Mouse (Mus musculus): ENCODE data around the gene Lrrc4. TPM values are rescaled to one million over a fixed set of nuclear protein-coding genes. Genes with fewer than 3 reads are reported as not detected.

Lrrc4 gene
- polyA plus RNA-seq, 1 experiment, result 0.32 TPM

DNA sequence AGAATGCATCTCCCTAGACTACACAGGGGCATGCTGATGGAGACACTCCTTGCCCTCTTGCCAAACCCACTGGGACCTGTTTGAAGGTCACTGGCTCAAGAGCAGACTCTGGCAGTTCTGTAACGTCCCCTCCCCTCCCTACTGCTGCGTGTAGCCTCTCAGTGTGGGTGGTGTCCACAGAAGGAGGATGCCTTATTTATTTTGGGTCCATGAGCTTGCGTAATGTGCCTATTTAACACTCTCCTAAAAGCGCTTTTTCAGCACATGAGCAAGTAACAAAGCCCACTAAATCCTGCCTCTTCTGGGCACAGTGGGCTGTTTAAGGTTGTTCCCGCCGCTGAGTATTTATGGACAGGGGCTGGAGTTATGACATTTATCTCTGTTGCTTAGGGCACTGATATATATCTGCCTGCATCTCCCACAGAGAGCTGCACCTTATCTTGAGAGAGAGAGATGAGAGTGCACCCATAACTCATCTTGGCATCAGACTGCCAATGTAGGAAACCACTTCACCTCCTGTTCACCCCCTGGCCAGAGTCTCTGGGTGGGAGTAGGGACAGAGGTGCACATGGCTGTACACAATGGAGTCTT is 63.6 kb downstream of the Lrrc4 start:
- Histone ChIP-seq H3ac (ENCODE audit: control insufficient read depth, insufficient read length, low read depth) (no peak overlapping the region), H3K27me3 (ENCODE audit: control insufficient read depth, insufficient read depth, insufficient read length) (no peaks in the 10 kb centered on the region), H3K36me3 (ENCODE audit: control insufficient read depth, insufficient read depth) (peaks cover 48% of the 10 kb centered on the region), H3K79me2 (ENCODE audit: control insufficient read depth, insufficient read depth) (no peaks in the 10 kb centered on the region), H3K4me3 (ENCODE audit: insufficient read depth, poor library complexity, severe bottlenecking) (no peak overlapping the region), H3K79me3 (ENCODE audit: low read depth) (no peaks in the 10 kb centered on the region)
- TF ChIP-seq MAX (IDR thresholded peaks at IDR 0.05) (no peak), CEBPB (IDR thresholded peaks at IDR 0.05; ENCODE audit: low read depth) (no peak), MYOG (IDR thresholded peaks at IDR 0.05; ENCODE audit: control insufficient read depth, extremely low read depth, insufficient read length) (no peak), FOSL1 (IDR thresholded peaks at IDR 0.05; ENCODE audit: insufficient read depth, low read length, poor library complexity, severe bottlenecking) (no peak), USF1 (IDR thresholded peaks at IDR 0.05; ENCODE audit: low read depth) (no peak), MYOD1 (IDR thresholded peaks at IDR 0.05; ENCODE audit: control insufficient read depth, insufficient read length, low read depth) (no peak), CTCF (IDR thresholded peaks at IDR 0.05; ENCODE audit: control insufficient read depth, insufficient read depth, insufficient read length) (no peak)

DNA sequence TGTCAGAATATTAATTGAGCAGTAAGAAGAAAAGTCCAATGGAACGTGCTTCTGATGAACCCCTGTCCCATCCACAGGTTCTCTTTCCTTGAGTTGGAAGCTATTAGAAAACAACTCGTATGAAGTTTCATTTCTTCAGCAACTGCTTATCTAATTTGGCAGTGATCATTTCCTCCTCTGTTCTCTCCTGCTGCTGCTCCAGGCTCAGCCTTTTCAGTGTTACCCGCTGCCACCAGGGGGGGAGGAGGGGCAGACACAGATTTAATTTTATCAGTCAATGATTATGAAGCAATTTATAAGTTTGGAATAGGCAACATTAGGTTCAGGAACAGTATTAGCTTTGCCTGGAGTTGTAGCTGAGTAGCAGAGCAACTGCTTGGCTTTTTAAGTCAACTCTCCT is 64.9 kb downstream of the Lrrc4 start:
- no peak overlapping the region for H3ac ChIP-seq (ENCODE audit: control insufficient read depth, insufficient read length, low read depth)
- no peaks in the 10 kb centered on the region for H3K79me2 ChIP-seq (ENCODE audit: control insufficient read depth, insufficient read depth)
- peaks cover 56% of the 10 kb centered on the region for H3K36me3 ChIP-seq (ENCODE audit: control insufficient read depth, insufficient read depth)
- TF ChIP-seq USF1 (IDR thresholded peaks at IDR 0.05; ENCODE audit: low read depth), result no peak
- TF ChIP-seq MYOD1 (IDR thresholded peaks at IDR 0.05; ENCODE audit: control insufficient read depth, insufficient read length, low read depth), result no peak
- TF ChIP-seq MAX (IDR thresholded peaks at IDR 0.05), result no peak
- no peak for TF ChIP-seq MYOG (IDR thresholded peaks at IDR 0.05; ENCODE audit: control insufficient read depth, extremely low read depth, insufficient read length)
- no peak for TF ChIP-seq CTCF (IDR thresholded peaks at IDR 0.05; ENCODE audit: control insufficient read depth, insufficient read depth, insufficient read length)
- TF ChIP-seq FOSL1 (IDR thresholded peaks at IDR 0.05; ENCODE audit: insufficient read depth, low read length, poor library complexity, severe bottlenecking), result no peak
- TF ChIP-seq CEBPB (IDR thresholded peaks at IDR 0.05; ENCODE audit: low read depth), result no peak
- no peak overlapping the region for H3K4me3 ChIP-seq (ENCODE audit: insufficient read depth, poor library complexity, severe bottlenecking)
- H3K27me3 ChIP-seq (ENCODE audit: control insufficient read depth, insufficient read depth, insufficient read length), result no peaks in the 10 kb centered on the region
- H3K79me3 ChIP-seq (ENCODE audit: low read depth), result no peaks in the 10 kb centered on the region

DNA sequence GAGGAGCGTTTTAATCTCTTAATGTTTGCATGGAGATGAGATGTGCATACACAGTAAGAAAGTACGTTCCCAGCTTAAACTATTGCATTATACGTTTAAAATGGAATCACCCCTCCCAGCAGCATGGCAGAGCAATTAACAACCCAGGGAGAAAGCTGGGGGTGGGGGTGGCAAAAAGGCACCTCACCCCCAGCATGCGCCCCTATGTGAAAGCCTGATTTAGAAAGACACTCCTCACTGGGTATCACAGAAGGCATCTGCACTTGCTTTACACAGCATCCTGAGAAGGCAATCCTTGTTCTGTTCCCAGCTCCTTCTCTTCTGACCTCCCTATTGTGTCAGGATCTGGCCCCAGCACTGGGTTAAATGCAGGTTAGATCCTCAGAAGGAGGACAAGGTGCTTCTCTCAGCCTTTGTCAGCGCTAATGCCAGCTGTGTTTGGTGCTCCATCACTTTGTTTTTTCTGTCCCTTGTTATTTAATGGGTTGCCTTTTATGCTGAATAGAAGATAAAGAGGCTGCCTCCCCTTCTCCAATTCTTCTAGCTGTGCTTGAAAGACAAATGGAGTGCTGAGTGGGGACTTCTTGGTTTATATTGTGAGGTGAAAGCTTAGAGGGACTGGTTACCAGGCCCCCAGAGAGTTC is 69.3 kb downstream of the Lrrc4 start:
- Histone ChIP-seq H3K36me3 (ENCODE audit: control insufficient read depth, insufficient read depth) (peaks cover 40% of the 10 kb centered on the region), H3ac (ENCODE audit: control insufficient read depth, insufficient read length, low read depth) (no peak overlapping the region), H3K4me3 (ENCODE audit: insufficient read depth, poor library complexity, severe bottlenecking) (no peak overlapping the region), H3K79me2 (ENCODE audit: control insufficient read depth, insufficient read depth) (no peaks in the 10 kb centered on the region), H3K79me3 (ENCODE audit: low read depth) (no peaks in the 10 kb centered on the region), H3K27me3 (ENCODE audit: control insufficient read depth, insufficient read depth, insufficient read length) (no peaks in the 10 kb centered on the region)
- TF ChIP-seq MYOG (IDR thresholded peaks at IDR 0.05; ENCODE audit: control insufficient read depth, extremely low read depth, insufficient read length), result no peak
- no peak for TF ChIP-seq MAX (IDR thresholded peaks at IDR 0.05)
- no peak for TF ChIP-seq USF1 (IDR thresholded peaks at IDR 0.05; ENCODE audit: low read depth)
- TF ChIP-seq FOSL1 (IDR thresholded peaks at IDR 0.05; ENCODE audit: insufficient read depth, low read length, poor library complexity, severe bottlenecking), result no peak
- TF ChIP-seq CTCF (IDR thresholded peaks at IDR 0.05; ENCODE audit: control insufficient read depth, insufficient read depth, insufficient read length), result no peak
- TF ChIP-seq CEBPB (IDR thresholded peaks at IDR 0.05; ENCODE audit: low read depth), result no peak
- TF ChIP-seq MYOD1 (IDR thresholded peaks at IDR 0.05; ENCODE audit: control insufficient read depth, insufficient read length, low read depth), result no peak

DNA sequence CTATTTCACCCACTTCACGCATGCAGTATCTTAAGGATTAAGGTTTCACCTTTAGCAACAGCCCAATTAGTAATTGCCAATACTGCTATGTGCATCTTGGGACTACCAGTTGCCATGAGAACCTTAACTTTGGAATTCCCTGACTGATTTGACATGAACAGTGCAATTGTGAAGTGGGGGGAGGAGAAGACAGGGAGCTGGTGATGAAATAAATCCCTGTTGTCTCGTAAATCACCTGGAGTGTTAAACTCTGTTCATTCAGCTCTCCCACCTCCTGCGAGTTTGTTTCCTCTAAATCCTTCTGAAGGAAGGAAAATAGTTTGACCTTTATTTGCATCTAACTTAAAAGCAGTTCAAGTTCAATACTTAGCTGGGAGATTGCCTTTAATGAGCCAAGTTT is 69.8 kb downstream of the Lrrc4 start:
- no peak for TF ChIP-seq FOSL1 (IDR thresholded peaks at IDR 0.05; ENCODE audit: insufficient read depth, low read length, poor library complexity, severe bottlenecking)
- no peak for TF ChIP-seq MAX (IDR thresholded peaks at IDR 0.05)
- TF ChIP-seq MYOG (IDR thresholded peaks at IDR 0.05; ENCODE audit: control insufficient read depth, extremely low read depth, insufficient read length), result no peak
- TF ChIP-seq CTCF (IDR thresholded peaks at IDR 0.05; ENCODE audit: control insufficient read depth, insufficient read depth, insufficient read length), result no peak
- no peak for TF ChIP-seq USF1 (IDR thresholded peaks at IDR 0.05; ENCODE audit: low read depth)
- TF ChIP-seq MYOD1 (IDR thresholded peaks at IDR 0.05; ENCODE audit: control insufficient read depth, insufficient read length, low read depth), result no peak
- TF ChIP-seq CEBPB (IDR thresholded peaks at IDR 0.05; ENCODE audit: low read depth), result no peak
- no peaks in the 10 kb centered on the region for H3K27me3 ChIP-seq (ENCODE audit: control insufficient read depth, insufficient read depth, insufficient read length)
- no peak overlapping the region for H3K4me3 ChIP-seq (ENCODE audit: insufficient read depth, poor library complexity, severe bottlenecking)
- no peak overlapping the region for H3ac ChIP-seq (ENCODE audit: control insufficient read depth, insufficient read length, low read depth)
- H3K36me3 ChIP-seq (ENCODE audit: control insufficient read depth, insufficient read depth), result peaks cover 37% of the 10 kb centered on the region
- H3K79me3 ChIP-seq (ENCODE audit: low read depth), result no peaks in the 10 kb centered on the region
- H3K79me2 ChIP-seq (ENCODE audit: control insufficient read depth, insufficient read depth), result no peaks in the 10 kb centered on the region

DNA sequence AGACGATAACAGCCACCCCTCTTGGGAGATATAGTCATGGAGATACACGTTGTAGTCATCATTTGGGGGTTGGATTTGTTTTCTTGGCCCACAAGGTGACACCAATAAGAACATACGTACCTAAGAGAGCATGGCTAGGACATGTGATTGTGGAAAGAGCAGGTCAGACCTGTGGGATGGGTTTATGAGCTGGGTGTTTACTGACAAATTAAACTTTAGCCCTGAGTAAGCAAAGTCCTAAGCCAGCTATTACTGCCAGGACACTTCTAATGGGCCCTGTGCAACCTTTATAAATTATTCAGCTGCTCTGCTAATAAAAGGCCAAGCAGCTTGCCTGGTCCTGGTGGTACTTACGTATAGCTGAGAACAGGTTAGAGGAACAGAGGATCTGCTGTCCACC is 73.3 kb downstream of the Lrrc4 start:
- Histone ChIP-seq H3K79me2 (ENCODE audit: control insufficient read depth, insufficient read depth) (no peaks in the 10 kb centered on the region), H3K79me3 (ENCODE audit: low read depth) (no peaks in the 10 kb centered on the region), H3K27me3 (ENCODE audit: control insufficient read depth, insufficient read depth, insufficient read length) (no peaks in the 10 kb centered on the region), H3K4me3 (ENCODE audit: insufficient read depth, poor library complexity, severe bottlenecking) (no peak overlapping the region), H3K36me3 (ENCODE audit: control insufficient read depth, insufficient read depth) (peaks cover 46% of the 10 kb centered on the region), H3ac (ENCODE audit: control insufficient read depth, insufficient read length, low read depth) (no peak overlapping the region)
- no peak for TF ChIP-seq CEBPB (IDR thresholded peaks at IDR 0.05; ENCODE audit: low read depth)
- TF ChIP-seq MAX (IDR thresholded peaks at IDR 0.05), result no peak
- no peak for TF ChIP-seq MYOD1 (IDR thresholded peaks at IDR 0.05; ENCODE audit: control insufficient read depth, insufficient read length, low read depth)
- TF ChIP-seq MYOG (IDR thresholded peaks at IDR 0.05; ENCODE audit: control insufficient read depth, extremely low read depth, insufficient read length), result no peak
- TF ChIP-seq CTCF (IDR thresholded peaks at IDR 0.05; ENCODE audit: control insufficient read depth, insufficient read depth, insufficient read length), result no peak
- no peak for TF ChIP-seq USF1 (IDR thresholded peaks at IDR 0.05; ENCODE audit: low read depth)
- TF ChIP-seq FOSL1 (IDR thresholded peaks at IDR 0.05; ENCODE audit: insufficient read depth, low read length, poor library complexity, severe bottlenecking), result no peak

Data from C2C12 (cell line).